ENCODE assay signal across 24 mouse cellular contexts in the genomic region with DNA sequence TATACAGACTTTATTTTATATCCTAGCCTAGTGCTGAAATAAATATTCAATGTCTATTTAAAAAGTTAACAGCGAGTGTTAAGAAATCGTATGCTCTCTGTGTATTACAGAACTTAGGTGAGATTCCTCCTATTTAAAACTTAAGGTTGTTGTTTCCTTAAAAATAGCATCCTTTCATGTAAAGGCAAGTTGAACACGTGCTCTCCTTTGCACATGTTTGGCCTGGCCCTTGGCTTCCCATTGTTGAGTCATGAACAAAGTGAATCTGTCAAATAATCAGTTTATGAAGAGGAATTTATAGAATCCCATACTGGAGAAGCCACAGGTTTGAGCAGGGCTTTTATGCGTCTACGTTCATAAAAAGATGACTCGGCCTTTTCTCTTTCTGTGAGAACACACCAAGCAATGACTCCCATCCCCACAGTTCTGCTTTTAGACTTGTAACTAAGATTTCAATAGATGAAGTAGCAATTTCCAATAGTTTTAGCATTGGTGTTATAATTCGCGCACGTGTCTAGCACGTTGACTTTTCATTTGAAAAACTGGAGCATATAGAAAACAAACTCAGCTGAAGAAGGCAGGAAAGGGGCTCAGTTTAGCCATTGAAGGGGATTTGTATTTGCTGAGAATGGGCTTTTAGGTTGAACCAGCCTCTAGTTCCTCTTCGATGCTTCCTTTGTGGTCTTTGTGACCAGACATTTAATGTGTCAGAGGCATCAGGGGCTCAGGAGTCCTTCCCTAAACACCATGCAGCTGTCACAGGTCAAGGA. TPM values are rescaled to one million over a fixed set of nuclear protein-coding genes. Genes with fewer than 3 reads are reported as not detected.
A peak's percentile ranks its signal among the peaks of the same experiment; 100 is the strongest.
DNase-seq lines count a peak whose midpoint lies in the region; ATAC-seq and TF ChIP-seq lines count a peak whose summit lies in the region.
"Had no signal": no experiment of that assay in that cellular context is flagged by ENCODE, and none has a peak within 500 bp of the region (broad histone marks: within the 10 kb centered on the region; RNA-seq: fewer than 3 reads in every experiment).

No protein-coding gene starts in this region.

- no peak for ATAC-seq in midbrain, embryonic 11.5 days (ENCODE audit: low FRiP score)
- no peak for ATAC-seq in midbrain, embryonic 13.5 days
- ATAC-seq in forebrain, embryonic 13.5 days, result no peak
- ATAC-seq: activated CD4-positive, CD25-positive, alpha-beta regulatory T cell, adult 4 months; CD4-positive, CD25-positive, alpha-beta regulatory T cell, adult 4 months; intestine, embryonic 15.5 days had no signal

- no peaks in the 10 kb centered on the region for H3K9me3 ChIP-seq in midbrain, embryonic 11.5 days (ENCODE audit: control insufficient read depth, low read length)
- no peaks in the 10 kb centered on the region for H3K9me3 ChIP-seq in midbrain, embryonic 13.5 days
- no peaks in the 10 kb centered on the region for H3K9me3 ChIP-seq in forebrain, embryonic 13.5 days (replicated peaks)
- H3K9me3 ChIP-seq: forebrain, embryonic 12.5 days; hindbrain, embryonic 13.5 days; intestine, embryonic 15.5 days; limb, embryonic 15.5 days; midbrain, embryonic 12.5 days; neural tube, embryonic 13.5 days had no signal

- H3K36me3 ChIP-seq in midbrain, embryonic 11.5 days (ENCODE audit: control insufficient read depth, insufficient read depth, low read length), result no peaks in the 10 kb centered on the region
- H3K36me3 ChIP-seq in midbrain, embryonic 13.5 days, result no peaks in the 10 kb centered on the region
- no peaks in the 10 kb centered on the region for H3K36me3 ChIP-seq in macrophage (ENCODE audit: inconsistent target)
- no peaks in the 10 kb centered on the region for H3K36me3 ChIP-seq in forebrain, embryonic 13.5 days (ENCODE audit: poor library complexity, severe bottlenecking)
- H3K36me3 ChIP-seq: forebrain, embryonic 12.5 days; G1E; hindbrain, embryonic 13.5 days; intestine, embryonic 15.5 days; limb, embryonic 15.5 days; midbrain, embryonic 12.5 days; neural tube, embryonic 13.5 days had no signal

- intact Hi-C loops in gastrocnemius, adult 2 months (cut with DNase I), result no loop called here

- no peaks in the 10 kb centered on the region for H3K27me3 ChIP-seq in midbrain, embryonic 11.5 days (ENCODE audit: control insufficient read depth, insufficient read depth, low read length)
- no peaks in the 10 kb centered on the region for H3K27me3 ChIP-seq in midbrain, embryonic 13.5 days
- H3K27me3 ChIP-seq in forebrain, embryonic 13.5 days, result no peaks in the 10 kb centered on the region
- H3K27me3 ChIP-seq: forebrain, embryonic 12.5 days; hindbrain, embryonic 13.5 days; intestine, embryonic 15.5 days; limb, embryonic 15.5 days; midbrain, embryonic 12.5 days; neural tube, embryonic 13.5 days had no signal

- no peak overlapping the region for H3K4me2 ChIP-seq in midbrain, embryonic 11.5 days
- no peak overlapping the region for H3K4me2 ChIP-seq in midbrain, embryonic 13.5 days (replicated peaks)
- H3K4me2 ChIP-seq in forebrain, embryonic 13.5 days, result no peak overlapping the region
- H3K4me2 ChIP-seq: forebrain, embryonic 12.5 days; heart, embryonic 11.5 days; hindbrain, embryonic 13.5 days; intestine, embryonic 15.5 days; limb, embryonic 15.5 days; lung, embryonic 14.5 days; midbrain, embryonic 12.5 days; neural tube, embryonic 13.5 days had no signal

- peaks cover 62% of the 10 kb centered on the region for H3K79me2 ChIP-seq in macrophage (ENCODE audit: inconsistent target)

- H3K4me1 ChIP-seq in midbrain, embryonic 11.5 days (ENCODE audit: control insufficient read depth, insufficient read depth, low read length), result no peaks in the 10 kb centered on the region
- no peaks in the 10 kb centered on the region for H3K4me1 ChIP-seq in midbrain, embryonic 13.5 days (replicated peaks)
- no peaks in the 10 kb centered on the region for H3K4me1 ChIP-seq in forebrain, embryonic 13.5 days
- H3K4me1 ChIP-seq: forebrain, embryonic 12.5 days; hindbrain, embryonic 13.5 days; intestine, embryonic 15.5 days; limb, embryonic 15.5 days; midbrain, embryonic 12.5 days; neural tube, embryonic 13.5 days had no signal

- no peak for DNase-seq in gastrocnemius, adult 2 months
- DNase-seq in gastrocnemius, postnatal 10 days, result no peak
- peak; percentile 72 for DNase-seq in midbrain, embryonic 11.5 days (ENCODE audit: low spot score, missing footprints)
- DNase-seq in thymus, postnatal 36 days, result no peak
- DNase-seq: adrenal gland, postnatal 25 days; cerebellum, adult 11-12 months; heart, postnatal 14 days; kidney, postnatal 4 days; layer of hippocampus, postnatal 36 days; lung, embryonic 14.5 days; lung, postnatal 36 days had no signal

- peak overlapping the region; percentile 57 for H3K27ac ChIP-seq in gastrocnemius, adult 2 months
- no peak overlapping the region for H3K27ac ChIP-seq in midbrain, embryonic 11.5 days (ENCODE audit: low read depth, low read length)
- no peak overlapping the region for H3K27ac ChIP-seq in midbrain, embryonic 13.5 days
- H3K27ac ChIP-seq in macrophage, result peak overlapping the region; percentile 74
- no peak overlapping the region for H3K27ac ChIP-seq in forebrain, embryonic 13.5 days
- H3K27ac ChIP-seq: forebrain, embryonic 12.5 days; hindbrain, embryonic 13.5 days; intestine, embryonic 15.5 days; limb, embryonic 15.5 days; midbrain, embryonic 12.5 days; neural tube, embryonic 13.5 days had no signal

- no peak overlapping the region for H3K4me3 ChIP-seq in gastrocnemius, adult 2 months
- H3K4me3 ChIP-seq in midbrain, embryonic 11.5 days (ENCODE audit: low read depth, low read length), result no peak overlapping the region
- H3K4me3 ChIP-seq in midbrain, embryonic 13.5 days (replicated peaks), result no peak overlapping the region
- no peak overlapping the region for H3K4me3 ChIP-seq in macrophage (ENCODE audit: inconsistent target)
- H3K4me3 ChIP-seq in forebrain, embryonic 13.5 days, result no peak overlapping the region
- H3K4me3 ChIP-seq: forebrain, embryonic 12.5 days; hindbrain, embryonic 13.5 days; intestine, embryonic 15.5 days; limb, embryonic 15.5 days; midbrain, embryonic 12.5 days; neural tube, embryonic 13.5 days had no signal

- TF ChIP-seq CTCF in gastrocnemius, adult 2 months (IDR thresholded peaks at IDR 0.05), result no peak

- 75% methylated on average over 11 of the region's 11 CpGs for WGBS in midbrain, embryonic 11.5 days
- WGBS in midbrain, embryonic 13.5 days, result 75% methylated on average over 11 of the region's 11 CpGs
- 13% methylated on average over 11 of the region's 11 CpGs for WGBS in macrophage (ENCODE audit: missing documents)
- WGBS in forebrain, embryonic 13.5 days, result 86% methylated on average over 11 of the region's 11 CpGs

- no peak overlapping the region for H3K9ac ChIP-seq in midbrain, embryonic 11.5 days (ENCODE audit: low read length)
- no peak overlapping the region for H3K9ac ChIP-seq in midbrain, embryonic 13.5 days (replicated peaks)
- no peak overlapping the region for H3K9ac ChIP-seq in forebrain, embryonic 13.5 days
- H3K9ac ChIP-seq: forebrain, embryonic 12.5 days; hindbrain, embryonic 13.5 days; intestine, embryonic 15.5 days; limb, embryonic 15.5 days; lung, embryonic 14.5 days; midbrain, embryonic 12.5 days; neural tube, embryonic 13.5 days had no signal

RNA-seq across cellular contexts. Expression of a gene that starts 29.1 kb away (rescaled TPM):
- total RNA-seq in gastrocnemius, adult 2 months (2021), result 10 to 100 TPM; 54.2 to 60.1 TPM
- 100 to 1,000 TPM; 108 to 111 TPM for total RNA-seq in gastrocnemius, postnatal 10 days (2021)
- 13.5 TPM in 2 replicates for polyA plus RNA-seq in midbrain, embryonic 11.5 days (2014; fragmentation: Nextera tagmentation; extraction: Ambion mirVana)
- 22.7 and 24.3 TPM in 2 replicates for polyA plus RNA-seq in midbrain, embryonic 13.5 days (2015; fragmentation: Nextera tagmentation; extraction: Ambion mirVana)
- 1,000 to 10,000 TPM in 2 of 26 experiments, 100 to 1,000 TPM in 24; 279 to 1,204 (median 350) TPM for total RNA-seq in macrophage (2018; cell fraction: chromatin; rRNA removed)
- 100 to 1,000 TPM in 2 of 26 experiments, 10 to 100 TPM in 24; 62.6 to 103 (median 86.1) TPM for total RNA-seq in macrophage (2018; cell fraction: cytosol; rRNA removed)
- 1,000 to 10,000 TPM in 1 of 26 experiments, 100 to 1,000 TPM in 25; 170 to 1,142 (median 219) TPM for total RNA-seq in macrophage (2018; cell fraction: nucleus; rRNA removed)
- polyA plus RNA-seq in macrophage (2018), result 34.7 to 93.5 TPM (median 69.7 TPM) in 3 replicates
- 17.8 and 20.6 TPM in 2 replicates for polyA plus RNA-seq in forebrain, embryonic 13.5 days (2015; fragmentation: Nextera tagmentation; extraction: Ambion mirVana)
- polyA plus RNA-seq: G1E had no signal

Comparison
In these comparisons a context has a peak if more than half of its experiments do, and no peak if none do; other contexts are left out.
1. H3K27ac ChIP-seq: peak in gastrocnemius, adult 2 months (single experiment) and macrophage (single experiment); none in midbrain, embryonic 11.5 days (single experiment), midbrain, embryonic 13.5 days (single experiment) and forebrain, embryonic 13.5 days (single experiment).